Mouse (Mus musculus) c-Kit-positive CD71-negative TER-119-negative erythroid progenitor cells, embryonic 14.5 days (primary cell): ENCODE results near the gene Wnt1.
A peak's percentile ranks its signal among the peaks of the same experiment; 100 is the strongest.
"Not testable (repeated sequence)": the region's sequence is repeated elsewhere in the genome, so short reads cannot be mapped to it uniquely, and the experiment has no call there.

Source experiments
- DNase-seq: peaks from one replicate; pipeline ENCODE4 v3.0.0-alpha.2; 2013; ENCODE audit warnings: low read depth

Wnt1 gene

DNA sequence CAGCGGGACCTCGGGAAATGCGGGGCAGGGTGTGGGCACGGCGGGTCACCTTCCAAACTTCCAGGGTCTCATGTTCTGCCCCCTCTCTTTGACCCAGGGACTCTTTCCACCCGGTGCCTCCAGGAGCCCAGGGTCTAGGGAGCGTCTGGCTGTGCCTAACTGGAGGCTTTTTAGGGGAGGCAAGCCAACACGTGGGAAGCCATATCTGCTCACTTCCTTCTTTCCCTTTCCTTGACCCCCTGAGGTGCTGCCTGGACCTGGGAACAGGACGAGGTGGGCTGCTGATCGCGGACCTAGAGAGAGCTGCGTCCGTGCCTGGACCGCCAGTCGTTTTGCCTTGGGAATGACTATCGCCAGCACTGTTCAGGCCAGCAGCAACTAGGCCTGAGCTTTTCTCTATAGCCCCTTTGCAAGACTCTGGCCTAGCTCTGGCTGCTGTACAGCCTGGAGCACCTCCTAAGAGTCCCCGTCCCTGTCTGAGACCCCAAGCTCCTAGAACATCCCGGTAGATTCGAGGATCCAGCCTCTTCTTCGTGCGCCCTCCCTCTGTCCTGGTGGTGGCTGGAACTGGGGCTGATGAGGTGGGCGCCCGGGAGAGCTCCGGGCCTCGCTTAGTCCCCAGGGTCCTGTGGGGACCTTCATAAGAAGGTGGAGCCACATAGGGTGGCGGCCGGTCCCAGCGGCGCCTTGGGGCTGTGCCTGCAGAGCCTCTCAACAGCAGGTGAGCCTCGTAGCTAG, 16.6 kb downstream of the Wnt1 start:
- DNase-seq: no peak

DNA sequence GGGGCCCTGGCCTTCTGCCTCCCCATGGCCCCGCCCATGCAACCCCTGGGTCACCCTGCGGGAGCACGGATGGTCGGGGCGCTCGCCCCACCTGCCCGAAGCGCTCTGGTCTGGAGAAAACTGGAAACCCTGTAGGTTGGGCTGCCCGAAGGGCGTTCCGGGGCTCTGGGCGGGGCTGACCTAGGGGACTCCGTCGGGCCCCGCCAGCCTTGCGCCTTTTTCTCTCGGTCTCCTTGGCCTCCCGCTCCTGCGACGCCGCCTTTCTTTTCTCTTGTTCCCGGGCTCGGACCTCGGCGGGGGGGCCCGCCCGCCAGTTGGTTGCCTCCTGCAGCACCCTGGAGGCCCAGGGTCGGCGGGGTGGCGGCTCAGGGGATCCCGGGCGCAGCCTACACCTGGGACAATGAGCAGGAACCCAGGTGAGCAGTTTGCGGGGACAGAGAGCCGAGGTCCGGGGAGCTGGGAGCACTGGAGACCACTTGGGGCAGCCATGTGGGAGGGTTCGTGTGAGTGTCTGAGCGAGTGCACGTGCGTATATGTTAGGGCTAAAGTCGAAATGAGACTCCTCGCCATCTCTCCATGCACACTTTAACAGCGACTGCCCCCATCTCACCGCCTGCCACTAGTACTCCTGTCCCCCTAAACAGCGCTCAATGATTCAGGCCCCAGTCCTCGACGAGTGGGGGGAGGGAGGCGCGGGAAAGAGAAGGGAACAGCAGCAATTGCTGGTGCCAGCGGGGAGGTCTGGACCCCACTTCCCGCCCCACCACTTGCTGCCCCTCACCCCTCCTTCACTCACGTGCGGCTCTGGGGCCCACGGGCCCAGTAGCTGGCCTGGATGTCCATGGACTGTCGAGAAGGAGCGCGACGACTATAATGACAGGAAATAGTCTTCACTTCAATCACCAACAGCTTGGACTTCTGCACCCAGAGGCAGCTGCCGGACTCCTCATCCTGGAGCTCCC, 17.4 kb downstream of the Wnt1 start:
- no peak for DNase-seq

DNA sequence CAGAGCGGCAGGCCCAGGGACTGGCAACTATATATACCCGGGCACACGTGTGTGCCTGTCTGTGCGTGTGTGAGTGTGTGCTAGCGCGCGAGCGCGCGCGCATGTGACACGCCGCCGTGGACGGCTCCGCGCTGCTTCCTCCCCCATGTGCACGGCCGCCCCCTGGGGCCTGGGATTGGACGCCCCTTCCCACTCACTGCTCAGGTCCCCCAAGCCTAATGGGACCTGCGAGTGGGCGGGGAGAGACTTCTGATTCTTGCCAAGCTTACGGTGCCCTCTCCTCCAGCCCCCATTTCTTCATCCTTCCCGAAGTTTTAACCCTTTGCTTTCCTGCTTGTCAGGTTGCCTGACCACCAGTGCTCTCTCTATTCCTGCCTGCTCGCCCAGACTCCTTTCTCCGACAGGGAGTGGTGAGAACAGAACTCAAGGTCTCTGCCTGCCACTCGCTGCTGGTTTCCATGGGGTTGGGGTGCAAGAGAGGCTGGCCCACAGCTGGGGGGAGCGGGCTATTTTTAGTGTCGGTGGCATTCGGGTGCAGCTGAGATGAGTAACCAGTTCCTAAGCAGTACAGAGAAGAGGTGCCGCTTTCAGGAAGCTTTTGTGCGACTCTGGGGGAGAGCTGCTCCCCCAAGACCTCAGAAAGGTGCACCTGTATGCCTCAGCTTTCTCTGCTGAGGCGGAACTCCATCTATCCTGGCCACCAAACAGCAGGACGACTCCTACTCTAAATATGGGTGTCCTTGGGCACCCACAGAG, 18.4 kb downstream of the Wnt1 start:
- DNase-seq: no peak

GRCm38 (mm10) chr15:98808651-98809134, 19.0 kb downstream of the Wnt1 start:
- no peak for DNase-seq

DNA sequence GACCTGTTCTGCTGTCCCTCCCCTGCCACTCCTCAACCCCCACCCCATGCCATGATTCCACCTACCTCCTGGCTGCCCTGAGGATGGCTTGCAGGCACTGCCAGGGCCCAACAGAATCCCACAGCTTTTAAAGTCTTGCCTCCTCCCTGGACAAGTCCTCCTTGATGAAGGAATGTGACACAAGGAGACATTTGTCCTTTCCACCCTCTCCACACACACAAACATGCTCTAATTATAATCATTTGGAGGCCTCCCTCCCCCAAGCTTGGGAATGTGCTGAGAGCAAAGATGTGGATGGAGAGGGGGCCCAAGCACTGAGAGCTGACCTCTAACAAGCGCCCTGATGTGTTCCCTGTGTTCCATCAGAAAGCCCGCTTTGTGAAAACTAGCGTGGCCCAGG, 19.7 kb downstream of the Wnt1 start, which contains the start of gene Ddn:
TSS of gene Ddn (minus strand) at position 101 of the 400 bp plus-strand sequence.
- no peak for DNase-seq

GRCm38 (mm10) chr15:98810212-98810611, 20.6 kb downstream of the Wnt1 start:
- DNase-seq: not testable (repeated sequence)

GRCm38 (mm10) chr15:98812741-98813424, 23.2 kb downstream of the Wnt1 start:
- no peak for DNase-seq

GRCm38 (mm10) chr15:98818171-98818570, 28.5 kb downstream of the Wnt1 start:
- DNase-seq: no peak

DNA sequence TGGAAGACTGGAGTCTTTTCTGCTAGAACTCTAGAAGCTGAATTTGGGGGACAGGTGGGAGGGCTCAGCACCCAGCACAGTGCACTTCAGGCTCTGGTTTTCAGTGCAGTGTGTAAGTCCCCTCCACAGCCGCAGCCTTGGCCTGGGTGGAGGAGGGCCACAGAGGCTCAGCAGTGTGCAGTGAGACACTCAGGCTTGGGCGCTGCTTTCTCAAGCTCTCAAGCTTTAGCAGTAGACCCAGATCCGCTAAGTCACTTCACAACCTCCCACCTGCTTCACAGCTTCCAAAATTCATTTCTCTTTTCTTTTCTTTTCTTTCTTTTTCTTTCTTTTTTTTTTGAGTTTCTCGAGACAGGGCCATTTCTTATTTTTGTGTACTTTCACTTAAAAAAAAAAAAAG, 31.3 kb downstream of the Wnt1 start:
- DNase-seq: no peak

DNA sequence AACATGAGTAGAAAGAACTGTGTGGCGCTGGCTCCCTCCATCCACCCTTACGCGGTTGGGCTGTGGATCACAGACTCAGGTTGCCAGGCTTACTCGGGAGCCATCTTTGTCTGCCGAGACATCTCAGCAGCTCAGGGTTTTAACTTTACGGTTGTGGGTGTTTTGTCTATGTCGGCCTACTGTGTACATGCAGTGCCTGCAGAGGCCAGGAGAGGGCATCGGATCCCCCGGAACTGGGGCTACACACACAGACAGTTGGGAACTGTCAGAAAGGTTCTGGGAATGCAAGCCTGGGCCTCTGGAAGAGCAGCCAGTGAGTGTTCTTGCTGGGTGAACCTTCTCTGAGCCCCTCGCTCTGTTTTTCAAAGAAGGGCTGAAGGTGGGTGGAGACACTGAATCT, 31.7 kb downstream of the Wnt1 start:
- no peak for DNase-seq

DNA sequence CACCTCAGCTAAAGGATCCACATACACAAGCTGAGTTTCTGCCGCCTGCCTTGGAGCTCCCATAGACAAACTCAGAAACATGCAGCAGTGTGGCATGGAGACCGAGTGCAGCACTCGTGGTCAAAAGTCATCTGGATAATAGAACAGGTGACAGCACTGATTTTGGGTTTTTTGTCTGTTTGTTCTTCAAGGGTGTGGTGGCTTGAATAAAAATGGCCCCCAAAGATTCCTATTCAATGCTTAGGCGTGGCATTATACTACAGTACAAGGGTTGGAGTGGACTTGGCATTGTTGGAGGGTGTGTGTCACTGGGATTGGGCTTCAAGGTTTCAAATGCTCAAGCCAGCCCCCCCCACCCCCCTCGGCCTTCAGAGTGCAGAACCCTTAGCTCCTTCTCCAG, 32.5 kb downstream of the Wnt1 start:
- DNase-seq: no peak

DNA sequence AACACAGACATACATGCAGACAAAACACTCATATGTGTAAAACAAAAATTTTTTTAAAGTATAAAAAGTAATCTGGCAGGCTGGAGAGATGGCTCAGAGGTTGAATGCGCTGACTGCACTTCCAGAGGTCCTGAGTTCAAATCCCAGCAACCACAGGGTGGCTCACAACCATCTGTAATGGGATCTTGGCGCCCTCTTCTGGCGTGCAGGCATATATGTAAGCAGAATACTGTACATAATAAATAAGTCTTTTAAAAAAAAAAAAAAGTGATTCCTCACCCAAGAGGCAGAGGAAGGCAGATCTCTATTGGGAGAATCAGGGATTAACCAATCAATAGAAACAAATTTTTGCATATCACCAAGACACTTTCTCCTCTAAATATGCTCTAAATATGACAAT, 33.8 kb downstream of the Wnt1 start:
- DNase-seq: no peak

GRCm38 (mm10) chr15:98827611-98828011, 38.0 kb downstream of the Wnt1 start:
- DNase-seq: no peak

- DNase-seq: peak; percentile 92
Measured at GRCm38 (mm10) chr15:98830736-98831683, 41.4 kb downstream of the Wnt1 start, which contains the start of gene Prkag1. TSS of gene Prkag1 (minus strand) at chr15:98831521.

- DNase-seq: no peak
Measured at GRCm38 (mm10) chr15:98831684-98832035, 42.0 kb downstream of the Wnt1 start.

- DNase-seq: peak; percentile 70
Measured at GRCm38 (mm10) chr15:98832161-98833058, 42.8 kb downstream of the Wnt1 start.

DNA sequence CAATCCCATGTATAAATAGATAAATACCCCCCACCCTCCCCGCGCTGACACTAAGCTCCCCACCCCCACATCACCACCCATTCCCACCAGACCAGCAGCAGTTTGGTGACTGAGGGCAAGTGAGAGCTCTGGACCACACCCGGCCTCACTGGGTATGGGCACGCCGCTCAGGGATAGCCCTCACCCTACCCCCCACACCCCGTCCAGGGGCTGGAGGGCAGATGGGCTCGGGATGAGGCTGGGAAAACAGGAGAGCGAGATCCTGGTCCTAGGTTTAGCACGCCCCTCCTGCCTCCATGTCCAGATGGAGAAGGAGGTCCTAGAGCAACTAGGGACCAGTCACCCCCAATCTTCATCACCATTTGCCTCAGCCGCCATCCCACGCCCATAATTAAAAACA, 43.6 kb downstream of the Wnt1 start:
- DNase-seq: no peak

GRCm38 (mm10) chr15:98834059-98834458, 44.4 kb downstream of the Wnt1 start:
- DNase-seq: no peak

DNA sequence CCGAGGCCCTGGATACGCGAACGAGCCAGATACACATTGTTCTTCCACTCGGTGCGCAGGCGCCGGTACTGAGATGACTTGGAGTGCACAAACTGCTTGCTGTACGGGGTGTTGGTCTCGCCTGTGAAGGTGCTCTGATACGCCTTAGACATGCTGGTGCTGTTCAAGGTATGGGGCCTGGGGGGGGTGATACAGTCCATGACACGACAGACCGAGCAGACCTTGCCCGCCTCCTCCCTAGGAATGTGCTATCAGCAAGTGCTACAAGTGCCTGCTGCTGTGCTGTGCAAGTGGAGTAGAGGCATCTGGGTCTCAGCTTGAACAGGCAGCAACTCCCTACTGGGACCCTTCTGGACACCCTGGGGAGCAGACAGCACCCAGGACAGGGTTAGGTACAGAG, 45.6 kb downstream of the Wnt1 start:
- DNase-seq: no peak
